Mouse (Mus musculus) embryonic stem cell, embryonic (primary cell): ENCODE data around the gene 4930442H23Rik.

Experiments
- CTCF ChIA-PET, 4 experiments: fragments of 300-600 bp in 2 of 4; fragments of 350-600 bp in 2 of 4; sonication (Branson Sonifier 250); formaldehyde crosslinking; loops; one replicate each; lab custom pipeline; 2022; ENCODE audit warnings: inconsistent platforms in 2 of 4; lab: Charles Lee
- POLR2A ChIA-PET, 4 experiments: fragments of 300-600 bp in 2 of 4; fragments of 350-600 bp in 2 of 4; sonication (Branson Sonifier 250); formaldehyde crosslinking; loops; one replicate each; lab custom pipeline; 2022; ENCODE audit warnings: antibody characterized with exemption in 4 of 4, inconsistent platforms in 1 of 4; lab: Charles Lee

The 4930442H23Rik gene

GRCm38 (mm10) chr10:81190912-81191321 lies 7.3 kb upstream of the 4930442H23Rik start:
- ChIA-PET CTCF (interaction anchor here (0.5 to 5.0 kb wide), 36 partner anchors 10 to 324 kb away, joined by 3 to 35 read pairs (median 4); partner anchors contain the start of genes Atcay (in 1 of the 4), Hmg20b (in 1 of the 4), Pip5k1c (in 1 of the 4) and Sgta (in 1 of the 4)), POLR2A (interaction anchor here (0.5 to 7.2 kb wide), 42 partner anchors 11 to 546 kb away, joined by 3 to 189 read pairs (median 3); partner anchors contain the start of genes Eef2 (in 3 of the 4), Gadd45b (in 2 of the 4), Map2k2 (in 2 of the 4) and Pip5k1c (in 2 of the 4))

DNA sequence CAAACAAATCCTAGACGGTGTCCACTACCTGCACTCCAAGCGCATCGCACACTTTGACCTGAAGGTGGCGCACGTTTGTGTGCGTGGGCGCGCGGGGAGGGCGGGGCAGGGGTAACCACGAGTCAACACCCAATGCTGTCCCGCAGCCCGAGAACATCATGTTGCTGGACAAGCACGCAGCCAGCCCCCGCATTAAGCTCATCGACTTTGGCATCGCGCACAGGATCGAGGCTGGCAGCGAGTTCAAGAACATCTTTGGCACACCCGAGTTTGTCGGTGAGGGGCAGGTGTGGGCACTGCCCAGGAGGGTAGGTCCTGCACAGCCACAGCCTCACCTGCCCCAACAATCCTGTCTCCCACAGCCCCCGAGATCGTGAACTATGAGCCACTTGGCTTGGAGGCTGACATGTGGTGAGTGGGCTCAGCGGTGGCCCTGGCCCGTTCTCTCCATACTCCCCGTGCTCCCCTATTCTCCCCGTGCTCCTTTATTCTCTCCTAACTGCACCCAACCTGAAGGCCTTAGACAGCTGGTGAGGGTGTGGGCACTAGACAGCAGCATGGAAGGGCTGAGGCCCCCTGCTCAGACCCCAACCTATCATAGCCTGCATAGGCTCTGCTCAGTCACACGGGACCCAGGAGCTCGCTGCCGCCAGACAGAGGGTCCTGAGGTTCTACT lies 6.7 kb upstream of the 4930442H23Rik start:
- CTCF ChIA-PET = interaction anchor here (0.6 to 5.0 kb wide), 29 partner anchors 9 to 320 kb away, joined by 3 to 35 read pairs (median 4); partner anchors contain the start of genes Atcay (in 1 of the 4), Pip5k1c (in 1 of the 4), Sgta (in 1 of the 4) and Tjp3 (in 1 of the 4)
- POLR2A ChIA-PET = interaction anchor here (0.5 to 7.2 kb wide), 34 partner anchors 11 to 344 kb away, joined by 3 to 189 read pairs (median 3); partner anchors contain the start of genes Eef2 (in 2 of the 4), Gadd45b (in 2 of the 4), Cactin (in 1 of the 4) and Fzr1 (in 1 of the 4)

- ChIA-PET CTCF (interaction anchor here in 3 of 4 experiments (0.6 to 5.0 kb wide), 15 partner anchors 9 to 321 kb away, joined by 3 to 35 read pairs (median 3); partner anchors contain the start of genes Atcay (in 1 of the 3), Pip5k1c (in 1 of the 3), Sgta (in 1 of the 3) and Tjp3 (in 1 of the 3)), POLR2A (interaction anchor here (0.6 to 7.2 kb wide), 15 partner anchors 11 to 344 kb away, joined by 3 to 189 read pairs (median 5); partner anchors contain the start of genes Eef2 (in 2 of the 4), Fzr1 (in 1 of the 4), Gng7 (in 1 of the 4) and Map2k2 (in 1 of the 4))
Observed at GRCm38 (mm10) chr10:81189821-81190220, 6.2 kb upstream of the 4930442H23Rik start.

DNA sequence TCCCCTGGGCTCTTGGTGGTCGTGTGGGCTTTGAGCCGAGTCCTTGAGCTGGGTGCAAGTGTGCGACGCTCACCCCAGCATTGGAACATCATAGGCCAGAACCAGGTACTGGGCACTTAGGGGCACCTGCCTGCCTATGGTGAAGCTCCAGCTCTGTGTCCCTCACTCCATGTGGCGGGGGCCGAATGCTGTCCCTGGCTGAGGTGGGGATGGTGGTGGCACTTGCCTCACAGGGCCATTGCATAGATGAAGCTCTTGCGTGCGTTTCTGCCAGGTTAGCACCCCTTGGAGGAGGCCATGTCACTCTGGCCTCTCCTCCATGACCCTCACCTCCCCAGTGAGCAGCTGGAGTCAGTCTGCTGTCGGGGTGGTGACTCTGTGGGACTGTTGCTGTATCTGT lies 3.5 kb upstream of the 4930442H23Rik start:
- ChIA-PET POLR2A (interaction anchor here (0.5 to 3.0 kb wide), 13 partner anchors 9 to 172 kb away, joined by 3 to 24 read pairs (median 4); partner anchors contain the start of genes Eef2 (in 2 of the 4) and Gng7 (in 1 of the 4)), CTCF (interaction anchor here in 2 of 4 experiments (0.5 to 1.6 kb wide), 5 partner anchors 11 to 177 kb away, joined by 3 to 5 read pairs (median 3); partner anchors contain the start of gene Pip5k1c (in 1 of the 2))

DNA sequence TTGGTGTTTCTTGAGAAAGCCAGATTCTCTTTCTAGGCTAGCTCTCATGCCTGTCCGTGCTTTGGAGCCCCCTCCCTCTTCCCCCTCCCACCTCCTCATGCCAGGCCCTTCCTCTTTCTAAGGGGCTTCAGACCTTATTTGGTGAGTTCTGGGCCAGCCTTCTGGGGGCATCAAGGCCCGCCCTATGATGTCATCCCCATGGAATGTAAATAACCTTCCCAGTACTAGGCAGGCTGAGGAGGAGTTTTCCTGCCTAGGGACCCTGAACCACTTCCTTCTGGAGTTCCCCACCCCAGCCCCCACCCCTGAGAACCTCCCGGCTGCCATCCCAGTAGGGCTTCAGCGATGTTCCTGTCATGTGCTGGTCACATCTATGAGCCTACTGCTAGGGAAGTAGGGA lies 1.1 kb upstream of the 4930442H23Rik start:
- ChIA-PET CTCF (interaction anchor here in 2 of 4 experiments (0.8 to 1.0 kb wide), 3 partner anchors 9 to 367 kb away, joined by 3 to 6 read pairs (median 3); no protein-coding TSS in a partner anchor), POLR2A (interaction anchor here (0.7 to 3.0 kb wide), 15 partner anchors 8 to 254 kb away, joined by 3 to 30 read pairs (median 4); partner anchors contain the start of genes Eef2 (in 2 of the 4), Pias4 (in 2 of the 4), 4930404N11Rik (in 1 of the 4) and Gadd45b (in 1 of the 4))

GRCm38 (mm10) chr10:81182336-81183333 lies 1.0 kb downstream of the 4930442H23Rik start, which contains the start of gene Dapk3:
Gene Dapk3, plus strand, starts transcription at chr10:81183005.
- ChIA-PET POLR2A (interaction anchor here in 3 of 4 experiments (0.5 to 3.0 kb wide), 17 partner anchors 10 to 771 kb away, joined by 3 to 30 read pairs (median 4); partner anchors contain the start of genes Cactin (in 1 of the 3), Gadd45b (in 1 of the 3), Map2k2 (in 1 of the 3) and Pias4 (in 1 of the 3)), CTCF (no interaction called here)

GRCm38 (mm10) chr10:81181860-81182259 lies 1.8 kb downstream of the 4930442H23Rik start:
- POLR2A ChIA-PET = interaction anchor here in 3 of 4 experiments (0.6 to 9.9 kb wide), 16 partner anchors 10 to 341 kb away, joined by 3 to 189 read pairs (median 4); partner anchors contain the start of genes Cactin (in 2 of the 3), Map2k2 (in 2 of the 3), Pias4 (in 2 of the 3) and Sgta (in 1 of the 3)
- CTCF ChIA-PET = interaction anchor here in 3 of 4 experiments (0.5 to 1.5 kb wide), 4 partner anchors 9 to 1926 kb away, joined by 3 to 8 read pairs (median 4); no protein-coding TSS in a partner anchor

GRCm38 (mm10) chr10:81180946-81181345 lies 2.7 kb downstream of the 4930442H23Rik start:
- CTCF ChIA-PET = interaction anchor here in 3 of 4 experiments (0.5 to 1.5 kb wide), 3 partner anchors 10 to 1927 kb away, joined by 3 to 8 read pairs (median 6); no protein-coding TSS in a partner anchor
- POLR2A ChIA-PET = interaction anchor here in 2 of 4 experiments (0.8 to 9.9 kb wide), 13 partner anchors 11 to 342 kb away, joined by 3 to 189 read pairs (median 5); partner anchors contain the start of genes Cactin (in 2 of the 2), Map2k2 (in 2 of the 2) and Pias4 (in 2 of the 2)

DNA sequence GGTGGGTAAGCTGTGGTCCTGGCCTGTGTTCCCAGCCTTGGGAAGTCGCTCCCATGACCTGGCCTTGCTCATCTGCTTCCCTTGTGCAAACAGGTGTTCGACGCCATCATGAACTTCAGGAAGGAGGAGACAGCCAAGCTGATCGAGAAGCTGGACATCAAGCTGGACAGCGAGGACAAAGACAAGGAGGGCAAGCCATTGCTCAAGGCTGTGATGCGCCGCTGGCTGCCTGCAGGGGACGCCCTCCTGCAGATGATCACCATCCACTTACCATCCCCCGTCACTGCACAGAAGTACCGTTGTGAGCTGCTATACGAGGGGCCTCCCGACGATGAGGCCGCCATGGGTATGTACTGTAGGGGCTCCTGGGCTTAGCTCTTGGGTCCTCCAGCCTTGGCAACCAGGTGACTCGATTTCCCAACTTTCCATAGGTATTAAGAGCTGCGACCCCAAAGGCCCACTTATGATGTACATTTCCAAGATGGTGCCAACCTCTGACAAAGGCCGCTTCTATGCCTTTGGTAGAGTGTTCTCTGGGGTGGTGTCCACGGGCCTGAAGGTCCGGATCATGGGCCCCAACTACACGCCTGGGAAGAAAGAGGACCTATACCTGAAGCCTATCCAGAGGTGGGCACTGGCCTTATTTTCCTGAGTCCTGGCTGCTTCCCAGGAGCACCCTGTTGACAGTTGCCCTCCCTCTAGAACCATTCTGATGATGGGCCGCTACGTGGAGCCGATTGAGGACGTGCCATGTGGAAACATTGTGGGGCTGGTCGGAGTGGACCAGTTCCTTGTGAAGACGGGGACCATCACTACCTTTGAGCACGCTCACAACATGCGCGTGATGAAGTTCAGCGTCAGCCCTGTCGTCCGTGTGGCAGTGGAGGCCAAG lies 4.0 kb downstream of the 4930442H23Rik start:
- POLR2A ChIA-PET = interaction anchor here in 3 of 4 experiments (0.6 to 9.9 kb wide), 37 partner anchors 11 to 328 kb away, joined by 3 to 189 read pairs (median 4); partner anchors contain the start of genes Map2k2 (in 2 of the 3), Pias4 (in 2 of the 3), Cactin (in 1 of the 3) and Fzr1 (in 1 of the 3)
- CTCF ChIA-PET = interaction anchor here in 1 of 4 experiments (0.9 to 2.0 kb wide), 5 partner anchors 10 to 323 kb away, joined by 3 to 10 read pairs (median 3); partner anchors contain the start of genes Pip5k1c and Slc39a3

DNA sequence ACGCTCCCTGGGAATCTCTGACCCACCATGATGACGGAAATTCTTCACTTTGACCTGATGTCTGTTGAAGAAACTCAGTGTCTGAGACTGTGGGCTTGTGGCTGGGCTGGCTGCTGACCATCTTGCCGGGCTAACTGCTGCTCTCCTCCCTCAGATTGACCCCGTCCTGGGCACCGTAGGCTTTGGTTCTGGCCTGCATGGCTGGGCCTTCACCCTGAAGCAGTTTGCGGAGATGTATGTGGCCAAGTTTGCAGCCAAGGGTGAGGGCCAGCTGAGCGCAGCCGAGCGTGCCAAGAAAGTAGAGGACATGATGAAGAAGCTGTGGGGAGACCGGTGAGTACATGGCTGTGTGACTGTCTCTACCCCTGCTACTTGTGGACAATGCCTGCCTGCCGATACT lies 4.7 kb downstream of the 4930442H23Rik start:
- CTCF ChIA-PET = interaction anchor here in 1 of 4 experiments (0.9 to 2.0 kb wide), 5 partner anchors 9 to 323 kb away, joined by 3 to 10 read pairs (median 3); partner anchors contain the start of genes Pip5k1c and Slc39a3
- POLR2A ChIA-PET = interaction anchor here in 3 of 4 experiments (0.7 to 9.9 kb wide), 44 partner anchors 8 to 329 kb away, joined by 3 to 189 read pairs (median 5); partner anchors contain the start of genes Fzr1 (in 2 of the 3), Map2k2 (in 2 of the 3), Pias4 (in 2 of the 3) and Zbtb7a (in 2 of the 3)

DNA sequence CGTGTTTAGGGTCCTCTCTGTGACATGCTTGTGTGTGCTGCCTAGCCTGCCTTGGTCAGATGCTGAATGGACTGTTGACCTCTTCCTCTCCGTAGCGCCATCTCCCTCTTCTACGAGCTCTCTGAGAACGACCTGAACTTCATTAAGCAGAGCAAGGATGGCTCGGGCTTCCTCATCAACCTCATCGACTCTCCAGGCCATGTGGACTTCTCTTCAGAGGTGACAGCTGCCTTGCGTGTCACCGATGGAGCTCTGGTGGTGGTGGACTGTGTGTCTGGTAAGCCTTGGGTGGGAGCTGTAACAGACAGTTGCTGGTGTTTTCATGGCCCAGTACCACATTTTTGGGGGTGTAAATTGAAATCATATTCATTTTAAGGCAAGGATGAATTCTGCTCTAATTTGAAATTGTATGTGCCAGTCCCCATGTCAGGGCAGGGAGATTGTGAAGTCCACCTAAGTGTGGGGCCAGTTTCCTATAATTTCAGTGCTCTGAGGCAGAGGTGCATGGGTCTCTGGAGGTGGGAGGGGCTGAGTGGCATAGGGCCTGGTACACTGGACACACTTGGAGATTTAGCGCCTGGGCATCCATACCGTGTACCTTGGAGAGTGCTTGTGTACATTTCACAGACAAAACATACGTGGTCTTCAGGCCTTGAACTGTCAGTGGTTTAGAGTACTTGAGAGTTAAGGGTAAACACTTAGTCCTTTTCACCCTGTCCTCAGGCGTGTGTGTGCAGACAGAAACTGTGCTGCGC lies 5.5 kb downstream of the 4930442H23Rik start:
- ChIA-PET POLR2A (interaction anchor here (0.5 to 9.9 kb wide), 58 partner anchors 8 to 261 kb away, joined by 3 to 189 read pairs (median 4); partner anchors contain the start of genes Cactin (in 2 of the 4), Fzr1 (in 2 of the 4), Gng7 (in 2 of the 4) and Map2k2 (in 2 of the 4)), CTCF (interaction anchor here in 2 of 4 experiments (0.5 to 1.2 kb wide), 2 partner anchors 141 to 551 kb away, joined by 3 read pairs; partner anchors contain the start of gene Slc39a3 (in 1 of the 2))

GRCm38 (mm10) chr10:81177491-81177925 lies 6.1 kb downstream of the 4930442H23Rik start:
- ChIA-PET CTCF (interaction anchor here in 1 of 4 experiments (0.5 kb wide), 1 partner anchor 551 kb away, joined by 3 read pairs; no protein-coding TSS in a partner anchor), POLR2A (interaction anchor here (0.5 to 9.9 kb wide), 49 partner anchors 8 to 260 kb away, joined by 3 to 189 read pairs (median 4); partner anchors contain the start of genes Cactin (in 2 of the 4), Gng7 (in 2 of the 4), Map2k2 (in 2 of the 4) and Pias4 (in 2 of the 4))

DNA sequence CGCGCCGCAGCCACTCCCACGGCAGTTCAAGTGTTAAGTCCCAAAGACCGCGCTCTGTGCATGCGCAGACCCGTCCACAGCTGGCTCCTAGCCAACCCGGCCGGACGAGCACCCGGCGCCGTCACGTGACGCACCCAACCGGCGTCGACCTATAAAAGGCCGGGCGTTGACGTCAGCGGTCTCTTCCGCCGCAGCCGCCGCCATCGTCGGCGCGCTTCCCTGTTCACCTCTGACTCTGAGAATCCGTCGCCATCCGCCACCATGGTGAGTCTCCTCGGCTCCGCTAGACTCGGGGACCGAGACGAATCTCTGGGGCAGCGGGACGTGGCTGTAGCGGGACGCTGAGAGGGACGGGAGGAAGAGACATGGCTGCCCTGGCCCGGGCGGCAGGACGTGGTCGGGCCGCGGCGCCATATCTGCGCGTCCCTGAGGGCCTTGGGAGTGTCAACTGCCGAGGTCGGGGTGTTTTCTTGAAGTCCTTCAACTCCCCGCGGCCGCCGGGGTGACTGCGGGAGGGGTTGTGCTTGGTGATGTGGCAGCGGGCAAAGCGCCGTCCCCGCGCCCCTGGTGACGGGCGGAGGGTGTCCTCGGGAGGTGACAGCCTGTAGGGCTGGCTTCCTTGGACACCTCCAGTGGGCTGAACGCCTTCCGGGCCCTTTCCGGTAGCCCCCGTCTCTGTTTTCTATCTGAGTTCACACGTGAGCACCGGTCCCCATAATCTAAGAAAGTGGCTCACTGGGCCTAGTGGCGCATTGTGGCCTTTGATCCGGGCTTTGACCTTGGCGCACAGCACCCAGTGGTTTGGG lies 7.0 kb downstream of the 4930442H23Rik start, which contains the start of gene Eef2:
TSS of gene Eef2 (plus strand) at position 166 of the 806 bp plus-strand sequence.
- CTCF ChIA-PET = interaction anchor here in 3 of 4 experiments (0.5 to 2.1 kb wide), 16 partner anchors 9 to 657 kb away, joined by 3 to 11 read pairs (median 3); partner anchors contain the start of genes Gng7 (in 1 of the 3), Pias4 (in 1 of the 3), Pip5k1c (in 1 of the 3) and Sgta (in 1 of the 3)
- POLR2A ChIA-PET = interaction anchor here (0.5 to 9.9 kb wide), 188 partner anchors 8 to 778 kb away, joined by 3 to 189 read pairs (median 4); partner anchors contain the start of genes Cactin (in 3 of the 4), Gng7 (in 3 of the 4), Map2k2 (in 3 of the 4) and Pias4 (in 3 of the 4)
